Mouse (Mus musculus) forebrain, embryonic 16.5 days (tissue): ENCODE results near the gene Tanc2. TPM values are rescaled to one million over a fixed set of nuclear protein-coding genes. Genes with fewer than 3 reads are reported as not detected.

ENCODE experiments used
- ATAC-seq: fragments of 200-750 bp; cut with Nextera tagmentation; 2 replicates; pipeline ENCODE4 v1.8.0; 2017; ENCODE audit warnings: mild to moderate bottlenecking, moderate library complexity
- H3K27ac ChIP-seq: fragments of 300-500 bp; sonication (generic); 2 replicates; pipeline ENCODE4 v1.5.1; 2014; ENCODE audit warnings: low read length, control low read depth
- H3K27me3 ChIP-seq: fragments of 300-500 bp; sonication (generic); replicated peaks from 2 replicates; pipeline ENCODE4 v1.6.1; 2014; ENCODE audit warnings: low read length; ENCODE audit not compliant: control insufficient read depth, insufficient read depth
- H3K36me3 ChIP-seq: fragments of 300-500 bp; sonication (generic); 2 replicates; pipeline ENCODE4 v1.6.1; 2014; ENCODE audit not compliant: control insufficient read depth, insufficient read depth
- H3K4me1 ChIP-seq: fragments of 300-500 bp; sonication (generic); replicated peaks from 2 replicates; pipeline ENCODE4 v1.6.1; 2014; ENCODE audit warnings: low read length; ENCODE audit not compliant: control insufficient read depth, insufficient read depth
- H3K4me2 ChIP-seq: fragments of 300-500 bp; sonication (generic); 2 replicates; pipeline ENCODE4 v1.6.1; 2014; ENCODE audit warnings: mild to moderate bottlenecking, low read length, control low read depth
- H3K4me3 ChIP-seq: fragments of 300-500 bp; sonication (generic); replicated peaks from 2 replicates; pipeline ENCODE4 v1.5.1; 2014; ENCODE audit warnings: mild to moderate bottlenecking, low read length, control low read depth
- H3K9ac ChIP-seq: fragments of 300-500 bp; sonication (generic); replicated peaks from 2 replicates; pipeline ENCODE4 v1.6.1; 2014; ENCODE audit warnings: low read depth, low read length, control low read depth
- H3K9me3 ChIP-seq: fragments of 300-500 bp; sonication (generic); 2 replicates; pipeline ENCODE4 v1.6.1; 2016; ENCODE audit warnings: low read length; ENCODE audit not compliant: control insufficient read depth
- WGBS: fragments of 180-500 bp; shearing (Covaris S2); extraction: QIAGEN DNeasy Blood & Tissue Kit; methylation state at CpG from one replicate; pipeline ENCODE4 v1.1.7; 2014; 5-methylcytosine and 5-hydroxymethylcytosine counted together
- polyA plus RNA-seq: library from polyadenylated mRNA; unstranded; fragments of >200 nt; fragmentation: Nextera tagmentation; extraction: Ambion mirVana; gene quantifications from 2 replicates; pipeline ENCODE4 v1.2.1, GENCODE M21; 2015

Gene Tanc2
- polyA plus RNA-seq, 1 experiment from 2014 or later: 49.8 TPM

GRCm38 (mm10) chr11:105922769-105923663 lies 333.2 kb downstream of the Tanc2 start:
- no peaks in the 10 kb centered on the region for H3K27me3 ChIP-seq
- WGBS: 90% methylated on average over 20 of the region's 20 CpGs
- H3K36me3 ChIP-seq: peaks cover 17% of the 10 kb centered on the region
- no peak for ATAC-seq
- peaks cover 2% of the 10 kb centered on the region for H3K4me1 ChIP-seq
- no peak overlapping the region for H3K4me2 ChIP-seq
- no peak overlapping the region for H3K9ac ChIP-seq
- H3K4me3 ChIP-seq: no peak overlapping the region
- H3K9me3 ChIP-seq: no peaks in the 10 kb centered on the region
- H3K27ac ChIP-seq: no peak overlapping the region

GRCm38 (mm10) chr11:105927065-105928030 lies 337.6 kb downstream of the Tanc2 start:
- Histone ChIP-seq H3K27me3 (no peaks in the 10 kb centered on the region), H3K4me3 (no peak overlapping the region), H3K9ac (no peak overlapping the region), H3K36me3 (peaks cover 4% of the 10 kb centered on the region; the same call in 1 of the 2 replicates), H3K4me1 (peaks cover 2% of the 10 kb centered on the region), H3K27ac (no peak overlapping the region), H3K9me3 (no peaks in the 10 kb centered on the region), H3K4me2 (no peak overlapping the region)
- peak; percentile 87 for ATAC-seq
- WGBS: 55% methylated on average over 14 of the region's 14 CpGs

- Histone ChIP-seq H3K4me1 (peaks cover 2% of the 10 kb centered on the region), H3K9me3 (no peaks in the 10 kb centered on the region), H3K27ac (no peak overlapping the region), H3K4me3 (no peak overlapping the region), H3K27me3 (no peaks in the 10 kb centered on the region), H3K4me2 (no peak overlapping the region), H3K9ac (no peak overlapping the region), H3K36me3 (peaks cover 3% of the 10 kb centered on the region; the same call in 1 of the 2 replicates)
- WGBS: 65% methylated on average over 5 of the region's 5 CpGs
- no peak for ATAC-seq
Measured at GRCm38 (mm10) chr11:105928171-105928570, 338.4 kb downstream of the Tanc2 start.

GRCm38 (mm10) chr11:105931380-105931779 lies 341.6 kb downstream of the Tanc2 start:
- H3K4me2 ChIP-seq: no peak overlapping the region
- no peaks in the 10 kb centered on the region for H3K27me3 ChIP-seq
- ATAC-seq: no peak
- no peaks in the 10 kb centered on the region for H3K9me3 ChIP-seq
- peaks cover 2% of the 10 kb centered on the region for H3K4me1 ChIP-seq
- no peak overlapping the region for H3K4me3 ChIP-seq
- WGBS: 86% methylated on average over 3 of the region's 3 CpGs
- no peak overlapping the region for H3K9ac ChIP-seq
- no peaks in the 10 kb centered on the region for H3K36me3 ChIP-seq
- H3K27ac ChIP-seq: no peak overlapping the region

GRCm38 (mm10) chr11:105933746-105934145 lies 344.0 kb downstream of the Tanc2 start:
- H3K9me3 ChIP-seq: no peaks in the 10 kb centered on the region
- no peaks in the 10 kb centered on the region for H3K36me3 ChIP-seq
- H3K27me3 ChIP-seq: no peaks in the 10 kb centered on the region
- ATAC-seq: no peak
- H3K4me2 ChIP-seq: no peak overlapping the region
- H3K27ac ChIP-seq: no peak overlapping the region
- H3K4me3 ChIP-seq: no peak overlapping the region
- WGBS: 88% methylated on average over 8 of the region's 8 CpGs
- no peak overlapping the region for H3K9ac ChIP-seq
- H3K4me1 ChIP-seq: no peaks in the 10 kb centered on the region

GRCm38 (mm10) chr11:105934303-105934711 lies 344.5 kb downstream of the Tanc2 start:
- Histone ChIP-seq H3K4me3 (no peak overlapping the region), H3K27me3 (no peaks in the 10 kb centered on the region), H3K4me2 (no peak overlapping the region), H3K36me3 (no peaks in the 10 kb centered on the region), H3K9me3 (no peaks in the 10 kb centered on the region), H3K9ac (no peak overlapping the region), H3K4me1 (no peaks in the 10 kb centered on the region), H3K27ac (no peak overlapping the region)
- no peak for ATAC-seq
- WGBS: 78% methylated on average over 5 of the region's 5 CpGs

GRCm38 (mm10) chr11:105934816-105935215 lies 345.0 kb downstream of the Tanc2 start:
- WGBS: 52% methylated on average over 6 of the region's 6 CpGs
- no peaks in the 10 kb centered on the region for H3K4me1 ChIP-seq
- no peaks in the 10 kb centered on the region for H3K9me3 ChIP-seq
- H3K27me3 ChIP-seq: no peaks in the 10 kb centered on the region
- H3K36me3 ChIP-seq: no peaks in the 10 kb centered on the region
- no peak overlapping the region for H3K4me2 ChIP-seq
- H3K4me3 ChIP-seq: no peak overlapping the region
- H3K9ac ChIP-seq: no peak overlapping the region
- H3K27ac ChIP-seq: no peak overlapping the region
- ATAC-seq: no peak

- ATAC-seq: no peak
- H3K27ac ChIP-seq: no peak overlapping the region
- 86% methylated on average over 8 of the region's 8 CpGs for WGBS
- no peak overlapping the region for H3K4me2 ChIP-seq
- H3K36me3 ChIP-seq: no peaks in the 10 kb centered on the region
- no peaks in the 10 kb centered on the region for H3K27me3 ChIP-seq
- no peaks in the 10 kb centered on the region for H3K4me1 ChIP-seq
- H3K9me3 ChIP-seq: no peaks in the 10 kb centered on the region
- H3K9ac ChIP-seq: no peak overlapping the region
- no peak overlapping the region for H3K4me3 ChIP-seq
Measured at GRCm38 (mm10) chr11:105935496-105935895, 345.7 kb downstream of the Tanc2 start.

GRCm38 (mm10) chr11:105936200-105936599 lies 346.4 kb downstream of the Tanc2 start:
- Histone ChIP-seq H3K4me2 (no peak overlapping the region), H3K27me3 (no peaks in the 10 kb centered on the region), H3K4me3 (no peak overlapping the region), H3K36me3 (no peaks in the 10 kb centered on the region), H3K9me3 (no peaks in the 10 kb centered on the region), H3K9ac (no peak overlapping the region), H3K4me1 (no peaks in the 10 kb centered on the region), H3K27ac (no peak overlapping the region)
- ATAC-seq: no peak
- 89% methylated on average over 6 of the region's 6 CpGs for WGBS
